Comparison of ENCODE assay signal across 8 mouse cellular contexts in the genomic region with DNA sequence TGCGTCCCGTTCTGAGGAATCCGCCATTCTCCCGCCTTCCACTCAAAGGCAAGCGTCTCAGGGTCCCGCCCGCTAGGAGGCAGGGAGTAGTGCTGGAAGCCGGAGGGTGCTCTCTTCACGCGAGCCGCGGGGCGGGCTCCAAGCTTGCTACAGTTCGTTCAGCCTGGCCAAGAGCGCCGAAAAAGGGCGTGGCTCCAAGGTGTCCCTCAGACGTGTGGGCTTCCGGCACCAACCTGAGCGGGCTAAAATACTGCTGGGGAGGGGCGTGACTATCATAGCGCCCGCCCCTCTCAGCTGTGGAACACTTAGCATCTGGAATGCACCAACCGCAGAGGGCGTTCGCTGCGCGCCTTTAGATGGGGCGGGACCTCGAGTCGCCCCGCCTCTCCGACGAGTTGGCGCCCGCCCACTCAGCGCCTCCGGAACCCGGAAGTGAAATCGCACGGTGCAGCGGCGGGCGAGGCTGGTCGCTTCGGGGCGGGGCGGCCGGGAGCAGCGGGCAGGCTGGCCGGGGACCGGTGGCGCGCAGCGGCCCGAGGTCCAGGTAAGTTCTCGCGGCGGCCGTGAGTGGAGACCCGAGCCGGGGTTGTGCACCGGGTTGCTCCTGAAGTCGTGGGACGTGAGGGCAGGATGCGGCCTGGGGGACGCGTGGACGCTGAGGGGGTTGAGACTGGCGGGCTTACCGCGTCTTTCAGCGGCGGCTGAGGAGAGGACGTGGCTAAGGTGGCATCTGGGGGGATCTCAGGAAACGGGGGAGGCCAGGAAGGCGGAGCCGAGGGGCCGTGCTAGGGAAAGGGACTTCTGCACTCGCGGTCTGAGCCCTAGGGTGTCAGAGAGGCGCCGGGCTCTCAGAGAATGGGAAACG. TPM values are rescaled to one million over a fixed set of nuclear protein-coding genes. Genes with fewer than 3 reads are reported as not detected.
DNase-seq lines count a peak whose midpoint lies in the region; ATAC-seq and TF ChIP-seq lines count a peak whose summit lies in the region.

A gene (plus strand): TSS at position 429 of the 865 bp plus-strand sequence.
A gene (minus strand): TSS at position 649 of the 865 bp plus-strand sequence.

- peak within 1 kb of the TSS; percentile 77 for H3K27ac ChIP-seq in bone marrow, adult 2 months (ENCODE audit: control insufficient read depth, insufficient read depth, low read depth, low read length, poor library complexity)
- peak within 1 kb of the TSS; percentile 83 for H3K27ac ChIP-seq in embryonic facial prominence, embryonic 15.5 days (replicated peaks)
- H3K27ac ChIP-seq in limb, embryonic 14.5 days (replicated peaks; ENCODE audit: low read depth, low read length), result peak within 1 kb of the TSS; percentile 77
- peak within 1 kb of the TSS; percentile 77 for H3K27ac ChIP-seq in midbrain, postnatal 0 days (ENCODE audit: low read depth, low read length)

- H3K4me1 ChIP-seq in bone marrow, adult 2 months (ENCODE audit: control insufficient read depth, insufficient read depth, low read length), result peaks cover 7% of the 10 kb centered on the region
- H3K4me1 ChIP-seq in embryonic facial prominence, embryonic 15.5 days, result peaks cover 31% of the 10 kb centered on the region
- H3K4me1 ChIP-seq in limb, embryonic 14.5 days (ENCODE audit: control insufficient read depth, insufficient read depth, low read length), result peaks cover 14% of the 10 kb centered on the region
- H3K4me1 ChIP-seq in midbrain, postnatal 0 days (ENCODE audit: insufficient read depth, low read length), result peaks cover 7% of the 10 kb centered on the region; the same call in 1 of the 2 replicates

- ATAC-seq in embryonic facial prominence, embryonic 15.5 days (ENCODE audit: insufficient number of reproducible peaks, low FRiP score, low TSS enrichment, low read depth), result peak; percentile 99
- peak; percentile 99 for ATAC-seq in limb, embryonic 14.5 days (ENCODE audit: low FRiP score, low read depth)
- peak; percentile 98 for ATAC-seq in midbrain, postnatal 0 days (ENCODE audit: low FRiP score)

- no peaks in the 10 kb centered on the region for H3K9me3 ChIP-seq in embryonic facial prominence, embryonic 15.5 days (replicated peaks)
- H3K9me3 ChIP-seq in limb, embryonic 14.5 days (ENCODE audit: control insufficient read depth, low read length), result no peaks in the 10 kb centered on the region
- no peaks in the 10 kb centered on the region for H3K9me3 ChIP-seq in midbrain, postnatal 0 days (ENCODE audit: low read length)

- peak within 1 kb of the TSS; percentile 78 for H3K4me2 ChIP-seq in embryonic facial prominence, embryonic 15.5 days (replicated peaks)
- H3K4me2 ChIP-seq in limb, embryonic 14.5 days (replicated peaks; ENCODE audit: low read depth, low read length, severe bottlenecking), result peak within 1 kb of the TSS; percentile 89
- peak within 1 kb of the TSS; percentile 76 for H3K4me2 ChIP-seq in midbrain, postnatal 0 days (ENCODE audit: low read depth, low read length, poor library complexity, severe bottlenecking)

- TF ChIP-seq POLR2A in bone marrow, adult 2 months (IDR thresholded peaks at IDR 0.05; ENCODE audit: borderline replicate concordance, control insufficient read depth, low read depth, low read length), result peak; percentile 95
- TF ChIP-seq POLR2A in limb, embryonic 14.5 days (IDR thresholded peaks at IDR 0.05; ENCODE audit: borderline replicate concordance, extremely low read depth, insufficient read depth, insufficient read length), result peak; percentile 18; the same call in 1 of the 2 replicates

- under 1% methylated on average over 84 of the region's 84 CpGs for WGBS in bone marrow, adult 2 months
- WGBS in embryonic facial prominence, embryonic 15.5 days, result under 1% methylated on average over 84 of the region's 84 CpGs
- under 1% methylated on average over 78 of the region's 84 CpGs for WGBS in limb, embryonic 14.5 days
- under 1% methylated on average over 77 of the region's 84 CpGs for WGBS in midbrain, postnatal 0 days

- no peaks in the 10 kb centered on the region for H3K27me3 ChIP-seq in embryonic facial prominence, embryonic 15.5 days
- no peaks in the 10 kb centered on the region for H3K27me3 ChIP-seq in limb, embryonic 14.5 days (ENCODE audit: control insufficient read depth, insufficient read depth, low read length)
- H3K27me3 ChIP-seq in midbrain, postnatal 0 days (ENCODE audit: insufficient read depth, low read length), result no peaks in the 10 kb centered on the region

- peak within 1 kb of the TSS; percentile 76 for H3K4me3 ChIP-seq in bone marrow, adult 2 months (replicated peaks; ENCODE audit: control insufficient read depth, low read depth, low read length)
- H3K4me3 ChIP-seq in embryonic facial prominence, embryonic 15.5 days (replicated peaks), result peak within 1 kb of the TSS; percentile 89
- H3K4me3 ChIP-seq in limb, embryonic 14.5 days (replicated peaks; ENCODE audit: low read length), result peak within 1 kb of the TSS; percentile 75
- H3K4me3 ChIP-seq in midbrain, postnatal 0 days (ENCODE audit: low read depth, low read length), result peak within 1 kb of the TSS; percentile 85

- H3K9ac ChIP-seq in embryonic facial prominence, embryonic 15.5 days, result peak within 1 kb of the TSS; percentile 60
- peak within 1 kb of the TSS; percentile 65 for H3K9ac ChIP-seq in limb, embryonic 14.5 days (ENCODE audit: low read depth, low read length, severe bottlenecking)
- H3K9ac ChIP-seq in midbrain, postnatal 0 days (replicated peaks; ENCODE audit: low read length, poor library complexity, severe bottlenecking), result peak within 1 kb of the TSS; percentile 77

- H3K36me3 ChIP-seq in embryonic facial prominence, embryonic 15.5 days, result 0 out of 2 replicates have a peak, but pooled peaks cover 4% of the 10 kb centered on the region
- no peaks in the 10 kb centered on the region for H3K36me3 ChIP-seq in limb, embryonic 14.5 days (ENCODE audit: control insufficient read depth, insufficient read depth, low read length)
- no peaks in the 10 kb centered on the region for H3K36me3 ChIP-seq in midbrain, postnatal 0 days (ENCODE audit: insufficient read depth, low read length)

- TF ChIP-seq CTCF in bone marrow, adult 2 months (IDR thresholded peaks at IDR 0.05; ENCODE audit: control insufficient read depth, insufficient read depth, low read length), result peak; percentile 50
- TF ChIP-seq CTCF in midbrain, postnatal 0 days (IDR thresholded peaks at IDR 0.05), result peak; percentile 65

- peak; percentile 100 for DNase-seq in 416B (ENCODE audit: low read depth)
- DNase-seq in heart, adult 8-10 months (ENCODE audit: low spot score), result peak; percentile 95
- peak; percentile 99 for DNase-seq in kidney, adult 9 months
- peak; percentile 99 for DNase-seq in limb, embryonic 14.5 days (ENCODE audit: low spot score)
- DNase-seq in midbrain, postnatal 0 days (ENCODE audit: low spot score), result peak; percentile 99
- peak; percentile 98 for DNase-seq in spleen, postnatal 14 days (ENCODE audit: low spot score in 2 of 2)

RNA-seq across cellular contexts. Expression of the first gene that starts in this region (rescaled TPM):
- polyA plus RNA-seq in bone marrow, adult 2 months (2011; ENCODE audit: insufficient read depth, insufficient read length, low replicate concordance, missing spikeins), result 30.4 and 64.6 TPM in 2 replicates
- polyA plus RNA-seq in embryonic facial prominence, embryonic 15.5 days (2015; fragmentation: Nextera tagmentation; extraction: Ambion mirVana), result 24.0 and 27.0 TPM in 2 replicates
- total RNA-seq in heart, adult 8-10 months (2022), result 10 to 100 TPM; 22.8 to 27.1 (median 24.2) TPM
- polyA plus RNA-seq in limb, embryonic 14.5 days (2012; rRNA removed), result 46.1 and 57.2 TPM in 2 replicates
- 28.7 and 29.4 TPM in 2 replicates for polyA plus RNA-seq in limb, embryonic 14.5 days (2014; fragmentation: Nextera tagmentation; extraction: Ambion mirVana)
- 32.3 and 58.1 TPM in 2 replicates for total RNA-seq in midbrain, postnatal 0 days (2014; rRNA removed)
- polyA plus RNA-seq in midbrain, postnatal 0 days (2015; fragmentation: Nextera tagmentation; extraction: Ambion mirVana), result 6.9 and 7.6 TPM in 2 replicates

RNA-seq across cellular contexts. Expression of the second gene that starts in this region (rescaled TPM):
- 41.4 and 48.2 TPM in 2 replicates for polyA plus RNA-seq in bone marrow, adult 2 months (2011; ENCODE audit: insufficient read depth, insufficient read length, low replicate concordance, missing spikeins)
- polyA plus RNA-seq in embryonic facial prominence, embryonic 15.5 days (2015; fragmentation: Nextera tagmentation; extraction: Ambion mirVana), result 47.2 and 48.6 TPM in 2 replicates
- 10 to 100 TPM; 21.9 to 30.3 (median 26.9) TPM for total RNA-seq in heart, adult 8-10 months (2022)
- polyA plus RNA-seq in limb, embryonic 14.5 days (2012; rRNA removed), result 21.7 and 30.8 TPM in 2 replicates
- polyA plus RNA-seq in limb, embryonic 14.5 days (2014; fragmentation: Nextera tagmentation; extraction: Ambion mirVana), result 41.9 and 49.7 TPM in 2 replicates
- 26.2 and 27.8 TPM in 2 replicates for total RNA-seq in midbrain, postnatal 0 days (2014; rRNA removed)
- polyA plus RNA-seq in midbrain, postnatal 0 days (2015; fragmentation: Nextera tagmentation; extraction: Ambion mirVana), result 46.2 and 49.6 TPM in 2 replicates

Comparison
In these comparisons a context has a peak if more than half of its experiments do, and no peak if none do; other contexts are left out.
1. Peak in every context shown above with its lines: DNase-seq, ATAC-seq, H3K4me3 ChIP-seq and H3K27ac ChIP-seq.